Mouse (Mus musculus) cerebellum, postnatal 25 days (tissue): ENCODE measurements around the gene Fam240a.

Source experiments
- DNase-seq, 2 experiments: peaks; one replicate each; pipeline ENCODE4 v3.0.0; 2021; ENCODE audit warnings: mixed read lengths in 2 of 2

Gene Fam240a

GRCm38 (mm10) chr9:110916786-110917185 lies at the start of gene Fam240a:
TSS of gene Fam240a (minus strand) at chr9:110916861.
- no peak for DNase-seq

- DNase-seq, result no peak
Observed at GRCm38 (mm10) chr9:110965910-110966231, 49.2 kb upstream of the Fam240a start.

GRCm38 (mm10) chr9:110965062-110965909 lies 48.6 kb upstream of the Fam240a start:
- DNase-seq, result no peak

GRCm38 (mm10) chr9:110963566-110964115 lies 47.0 kb upstream of the Fam240a start:
- no peak for DNase-seq

GRCm38 (mm10) chr9:110961386-110961785 lies 44.7 kb upstream of the Fam240a start:
- no peak for DNase-seq

- DNase-seq, result no peak
Observed at GRCm38 (mm10) chr9:110960230-110961149, 43.8 kb upstream of the Fam240a start.

GRCm38 (mm10) chr9:110959669-110960068 lies 43.0 kb upstream of the Fam240a start:
- no peak for DNase-seq

GRCm38 (mm10) chr9:110955962-110956361 lies 39.3 kb upstream of the Fam240a start:
- DNase-seq, result no peak

- DNase-seq, result no peak
Observed at GRCm38 (mm10) chr9:110954681-110955445, 38.2 kb upstream of the Fam240a start.

GRCm38 (mm10) chr9:110953550-110954461 lies 37.1 kb upstream of the Fam240a start:
- peak; percentile 40 to 68 for DNase-seq

GRCm38 (mm10) chr9:110952931-110953549 lies 36.4 kb upstream of the Fam240a start:
- DNase-seq, result no peak

GRCm38 (mm10) chr9:110952398-110952797 lies 35.7 kb upstream of the Fam240a start:
- DNase-seq, result no peak

GRCm38 (mm10) chr9:110951866-110952265 lies 35.2 kb upstream of the Fam240a start:
- DNase-seq, result no peak

GRCm38 (mm10) chr9:110951397-110951796 lies 34.7 kb upstream of the Fam240a start, which contains the start of gene Lrrc2:
TSS of gene Lrrc2 (plus strand) at chr9:110951545.
- DNase-seq, result no peak

GRCm38 (mm10) chr9:110950109-110950508 lies 33.4 kb upstream of the Fam240a start:
- no peak for DNase-seq

- no peak for DNase-seq
Observed at GRCm38 (mm10) chr9:110948813-110949310, 32.2 kb upstream of the Fam240a start.

GRCm38 (mm10) chr9:110947900-110948299 lies 31.2 kb upstream of the Fam240a start:
- no peak for DNase-seq

- DNase-seq, result no peak
Observed at GRCm38 (mm10) chr9:110947261-110947661, 30.6 kb upstream of the Fam240a start.

GRCm38 (mm10) chr9:110946548-110947044 lies 29.9 kb upstream of the Fam240a start:
- DNase-seq, result no peak

- DNase-seq, result no peak
Observed at GRCm38 (mm10) chr9:110945926-110946325, 29.3 kb upstream of the Fam240a start, which contains the start of gene Tdgf1. TSS of gene Tdgf1 (minus strand) at chr9:110946158.
